Mouse (Mus musculus) right cerebral cortex, adult 2 months (tissue): ENCODE measurements at regions not wholly inside any gene's neighbourhood (a gene's known extent, or its start where the extent isn't known, plus 50 kb on each side); places are given as distances from the start of the nearest gene placed in this dataset.

ENCODE experiments used
- DNase-seq, 2 experiments: peaks; one replicate each; pipeline ENCODE4 v3.0.0; 2021 to 2022; ENCODE audit warnings: low spot score in 2 of 2

DNA sequence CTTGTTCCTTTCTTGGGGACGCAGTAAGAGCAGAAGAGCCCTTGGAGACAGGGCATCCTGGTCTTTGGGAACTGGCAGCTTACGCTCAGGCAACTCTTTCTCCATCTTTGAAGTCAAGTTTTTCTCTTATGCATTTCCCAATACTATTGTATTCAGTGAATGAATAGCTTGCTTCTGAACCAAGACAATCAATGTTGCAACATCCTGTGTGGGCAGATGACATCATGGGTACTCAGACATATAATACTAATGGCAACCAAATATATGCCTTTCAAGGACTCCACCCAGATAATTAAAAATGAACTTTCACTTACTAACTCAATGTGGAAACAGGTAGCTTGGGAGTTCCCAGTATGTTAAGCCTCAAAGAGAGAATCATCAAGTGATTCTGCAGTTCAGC, 104.6 kb downstream of the Ngf start:
- no peak for DNase-seq

DNA sequence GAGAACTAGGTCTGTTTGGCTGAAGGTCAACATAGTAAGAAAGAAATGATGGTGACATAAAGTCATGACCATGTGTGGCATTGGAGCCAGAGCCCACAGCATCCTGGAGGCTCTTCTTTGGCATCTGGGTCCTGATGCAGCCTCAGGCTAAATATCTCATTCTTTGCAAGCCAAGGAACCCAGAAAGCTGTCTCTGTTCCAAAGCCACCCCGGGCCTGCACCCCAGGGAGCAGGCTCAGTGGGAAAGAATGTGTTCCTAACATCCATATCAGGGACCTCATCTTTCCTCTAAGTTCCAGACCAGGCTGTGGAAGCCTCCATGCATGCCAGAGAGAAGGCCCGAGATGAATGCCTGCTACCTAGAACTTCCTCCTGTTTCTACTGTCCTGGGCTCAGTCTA, 107.2 kb downstream of the Ngf start:
- no peak for DNase-seq

GRCm38 (mm10) chr3:102581830-102582229, 112.1 kb downstream of the Ngf start:
- DNase-seq = no peak

- no peak for DNase-seq
These were observed 115.4 kb downstream of the Ngf start for GRCm38 (mm10) chr3:102585136-102585535.

- DNase-seq = no peak
These were observed 116.5 kb downstream of the Ngf start for GRCm38 (mm10) chr3:102586221-102586620.

DNA sequence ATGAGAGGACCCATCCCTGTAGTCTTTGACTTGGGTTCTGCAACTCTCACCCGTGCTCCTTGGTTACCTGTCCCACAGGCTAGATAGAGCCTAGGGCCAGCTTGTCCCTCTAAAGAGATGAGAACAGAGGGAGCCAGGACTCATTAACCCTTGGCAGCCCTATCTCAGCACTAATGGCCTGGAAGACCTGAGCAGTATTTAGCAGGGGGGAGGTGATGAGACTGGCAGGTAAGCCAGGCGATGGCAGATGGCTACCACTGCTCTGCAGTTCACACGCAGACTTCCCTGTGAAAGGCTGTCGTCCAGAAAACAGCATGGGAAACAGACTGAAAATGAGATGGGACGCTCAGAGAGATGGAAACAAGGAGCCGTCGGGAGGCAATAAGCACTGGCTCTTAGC, 122.3 kb downstream of the Ngf start:
- DNase-seq = no peak

DNA sequence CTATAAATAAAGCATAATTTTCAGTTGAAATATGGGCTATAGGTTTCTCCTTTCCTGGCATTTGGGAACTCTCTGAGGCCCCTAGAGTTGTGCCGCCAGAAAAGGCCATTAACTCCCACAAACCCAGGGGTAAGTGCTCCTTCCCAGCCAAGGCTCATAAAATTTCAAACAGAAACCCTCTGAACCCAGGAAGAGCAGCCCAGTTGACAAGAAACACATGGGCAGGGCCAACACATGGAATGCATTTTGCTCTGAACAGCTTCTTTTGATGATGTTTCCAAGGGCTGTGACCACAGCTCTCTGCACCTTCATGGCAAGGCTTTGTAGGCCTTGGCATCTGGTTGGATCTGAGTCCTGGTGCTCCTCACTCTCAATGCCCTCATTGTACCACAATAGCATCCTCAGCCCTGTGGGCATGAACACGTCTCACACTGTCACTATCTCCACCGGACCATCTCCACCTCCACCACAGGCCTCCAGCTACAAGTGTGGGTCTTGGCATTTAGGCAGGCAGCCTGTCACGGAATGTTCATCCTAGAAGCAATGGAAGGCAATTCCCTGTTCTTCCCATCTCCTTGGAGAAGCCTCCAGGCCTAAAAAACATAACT, 127.3 kb downstream of the Ngf start:
- DNase-seq = no peak

- DNase-seq = no peak
These were observed 129.3 kb downstream of the Ngf start for GRCm38 (mm10) chr3:102599061-102599460.

DNA sequence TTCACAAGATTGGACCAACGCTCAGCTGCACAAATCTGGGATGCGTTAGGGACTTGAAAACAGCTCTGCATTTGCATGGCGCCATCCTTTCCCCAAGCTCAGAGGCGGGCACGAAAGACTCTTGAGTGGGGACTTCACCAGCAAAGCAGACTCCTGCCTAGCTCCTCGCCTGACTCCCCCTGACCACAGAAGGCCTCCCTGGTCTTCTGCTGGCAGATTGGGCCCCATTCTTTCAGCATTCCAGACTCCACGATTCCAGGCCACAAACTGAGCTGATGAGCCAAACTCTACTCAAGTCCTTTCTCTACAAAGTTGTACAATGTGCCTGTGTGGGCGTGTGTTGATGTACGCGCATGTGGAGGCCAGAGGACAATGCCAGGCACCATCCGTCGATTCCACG, 131.6 kb upstream of the Tspan2 start:
- no peak for DNase-seq

GRCm38 (mm10) chr3:102605284-102605683, 129.0 kb upstream of the Tspan2 start:
- no peak for DNase-seq

DNA sequence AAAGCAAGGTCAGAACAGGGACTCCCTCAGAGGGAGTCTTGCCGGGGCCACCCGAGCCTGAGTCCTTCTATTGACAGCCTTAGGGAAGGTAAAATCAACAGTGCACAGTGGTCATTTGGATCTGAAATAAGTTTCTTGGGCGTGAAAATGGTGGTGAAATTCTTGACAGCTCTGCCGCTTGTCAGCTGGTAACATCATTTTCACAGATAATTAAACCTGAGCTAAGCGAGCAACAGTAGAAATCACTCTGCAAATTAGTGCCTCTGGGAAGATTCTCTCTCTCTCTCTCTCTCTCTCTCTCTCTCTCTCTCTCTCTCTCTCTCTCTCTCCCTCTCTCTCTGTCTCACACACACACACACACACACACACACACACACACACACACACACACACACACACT, 123.4 kb upstream of the Tspan2 start:
- no peak for DNase-seq

GRCm38 (mm10) chr3:102611398-102612366, 122.6 kb upstream of the Tspan2 start:
- no peak for DNase-seq

DNA sequence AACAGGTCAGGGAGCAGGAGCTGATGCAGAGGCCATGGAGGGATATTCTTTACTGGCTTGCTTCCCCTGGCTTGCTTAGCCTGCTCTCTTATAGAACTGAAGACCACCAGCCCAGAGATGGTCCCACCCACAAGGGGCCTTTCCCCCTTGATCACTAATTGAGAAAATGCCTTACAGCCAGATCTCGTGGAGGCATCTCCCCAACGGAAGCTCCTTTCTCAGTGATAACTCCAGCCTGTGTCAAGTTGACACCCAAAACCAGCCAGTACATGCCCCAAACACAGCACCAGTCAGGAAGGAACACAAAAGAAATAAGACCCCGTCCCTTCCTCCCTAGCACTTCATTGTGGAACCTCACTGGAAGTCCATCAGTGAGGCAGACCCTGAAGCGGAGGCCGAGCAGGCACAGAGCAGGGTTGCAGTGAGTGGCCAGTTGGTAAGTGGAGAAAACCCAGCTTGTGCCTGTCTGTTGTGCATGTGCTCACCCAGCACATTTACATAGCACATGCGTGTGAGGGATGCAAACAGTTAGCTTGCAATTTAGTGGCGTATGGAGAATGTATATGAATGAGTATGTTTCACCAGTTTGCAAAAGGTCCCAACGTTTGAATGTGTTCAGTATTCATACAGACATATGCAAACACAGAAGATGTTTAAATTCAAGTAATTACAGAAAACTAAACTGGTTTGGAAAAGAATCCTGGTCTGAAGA, 114.5 kb upstream of the Tspan2 start:
- no peak for DNase-seq

DNA sequence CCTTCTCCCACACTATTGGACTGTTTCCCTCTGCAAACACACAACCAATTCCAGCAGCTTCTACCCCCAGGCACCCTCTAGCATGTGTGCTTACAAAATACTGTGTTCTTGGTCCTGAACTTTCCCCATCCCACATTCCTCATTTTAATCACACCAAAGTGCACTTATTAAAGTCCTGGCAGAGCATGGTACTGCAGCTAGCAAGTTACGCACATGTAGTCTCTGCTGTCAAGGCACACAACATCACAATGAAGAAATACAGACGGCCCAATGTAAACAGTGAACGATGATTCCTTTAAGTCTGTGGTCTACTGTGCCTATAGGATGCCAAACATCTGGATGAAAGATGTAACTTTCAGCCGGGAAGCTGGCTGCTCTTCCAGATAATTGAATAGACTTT, 98.3 kb upstream of the Tspan2 start:
- no peak for DNase-seq

DNA sequence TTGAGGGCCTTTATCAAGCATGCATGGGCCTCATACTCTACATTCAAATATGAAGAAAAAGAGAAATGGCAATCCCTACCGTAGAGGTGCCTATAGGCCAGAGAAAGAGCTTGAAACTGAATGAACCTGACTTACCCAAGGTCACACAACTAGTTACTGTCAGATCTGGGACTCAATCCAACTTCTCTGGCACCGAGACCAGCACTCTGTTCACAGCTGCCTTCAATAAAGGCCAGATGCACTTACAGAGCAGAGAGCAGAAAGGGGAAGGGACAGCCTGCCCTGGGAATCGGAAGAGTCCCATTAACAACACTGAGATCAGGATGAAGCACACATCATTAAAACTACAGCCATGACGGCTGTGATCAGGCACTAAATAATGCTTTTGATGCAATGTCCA, 97.7 kb upstream of the Tspan2 start:
- no peak for DNase-seq

GRCm38 (mm10) chr3:102644276-102644940, 89.9 kb upstream of the Tspan2 start:
- DNase-seq = peak in 1 of 2 experiments; percentile 25

GRCm38 (mm10) chr3:102648450-102648849, 85.9 kb upstream of the Tspan2 start:
- no peak for DNase-seq

DNA sequence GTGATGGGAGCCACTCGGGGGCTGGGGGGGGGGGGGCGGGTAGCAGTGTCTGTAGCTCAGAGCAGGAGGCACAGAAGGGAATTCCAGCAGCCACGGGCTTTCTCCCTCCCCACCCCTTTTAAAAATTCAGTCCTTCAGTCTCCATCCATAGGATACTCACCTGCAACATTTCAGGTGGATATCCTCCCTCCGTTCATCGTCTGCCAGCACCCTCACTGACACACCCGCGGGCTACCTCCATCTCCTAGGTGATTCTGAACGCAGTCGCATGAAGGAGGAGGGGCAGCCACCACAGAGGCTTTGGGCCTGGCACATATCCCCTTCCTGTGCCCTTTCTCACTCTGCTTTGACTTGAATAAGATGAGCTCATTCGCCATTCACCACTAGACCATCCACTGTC, 79.4 kb upstream of the Tspan2 start:
- no peak for DNase-seq

GRCm38 (mm10) chr3:102657116-102657515, 77.2 kb upstream of the Tspan2 start:
- DNase-seq = no peak

DNA sequence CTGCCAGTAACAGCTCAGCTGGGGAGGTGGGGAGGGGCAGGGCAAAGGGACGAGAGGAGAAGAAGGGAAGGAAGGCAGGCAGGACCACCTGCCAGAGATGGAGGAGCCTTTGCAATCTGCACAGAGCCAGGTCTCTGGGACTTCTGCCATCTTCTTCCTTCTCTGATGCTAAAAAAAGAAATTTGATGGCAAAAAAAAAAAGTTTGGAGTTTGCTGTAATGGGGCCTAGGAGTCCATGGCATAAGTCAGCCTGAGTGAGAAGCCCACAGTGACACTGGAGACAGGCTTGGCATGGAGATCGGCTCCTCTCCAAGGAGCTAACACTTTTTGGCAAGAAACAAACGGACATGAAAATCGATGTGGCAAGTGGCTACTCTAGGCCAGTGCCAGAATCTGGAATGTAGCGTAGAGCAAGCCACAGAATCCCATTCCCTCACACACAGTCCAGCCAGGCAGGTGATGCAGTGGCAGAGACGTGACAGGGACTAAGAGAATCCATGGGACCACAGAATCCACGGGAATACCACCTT, 76.7 kb upstream of the Tspan2 start:
- no peak for DNase-seq

GRCm38 (mm10) chr3:102659352-102659751, 75.0 kb upstream of the Tspan2 start:
- DNase-seq = peak; percentile 21 to 31

DNA sequence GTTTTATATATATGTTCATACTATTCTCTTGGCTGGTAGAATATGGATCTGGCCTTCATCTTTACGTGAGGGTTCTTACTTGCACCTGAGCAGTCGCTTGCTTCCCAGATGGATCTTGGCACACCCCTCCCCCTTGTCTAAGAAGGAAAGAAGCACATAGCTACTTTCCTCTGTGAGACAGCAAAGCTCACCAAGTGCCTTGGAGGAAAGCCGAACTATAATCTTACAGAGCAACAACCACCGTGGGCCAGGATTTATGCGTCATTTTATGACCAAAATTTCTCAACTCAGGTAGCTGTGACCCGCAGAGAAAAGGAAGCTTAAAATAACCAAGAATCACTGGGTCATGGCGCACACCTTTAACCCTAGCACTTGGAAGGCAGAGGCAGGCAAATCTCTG, 73.0 kb upstream of the Tspan2 start:
- DNase-seq = no peak
